In the genomic region with DNA sequence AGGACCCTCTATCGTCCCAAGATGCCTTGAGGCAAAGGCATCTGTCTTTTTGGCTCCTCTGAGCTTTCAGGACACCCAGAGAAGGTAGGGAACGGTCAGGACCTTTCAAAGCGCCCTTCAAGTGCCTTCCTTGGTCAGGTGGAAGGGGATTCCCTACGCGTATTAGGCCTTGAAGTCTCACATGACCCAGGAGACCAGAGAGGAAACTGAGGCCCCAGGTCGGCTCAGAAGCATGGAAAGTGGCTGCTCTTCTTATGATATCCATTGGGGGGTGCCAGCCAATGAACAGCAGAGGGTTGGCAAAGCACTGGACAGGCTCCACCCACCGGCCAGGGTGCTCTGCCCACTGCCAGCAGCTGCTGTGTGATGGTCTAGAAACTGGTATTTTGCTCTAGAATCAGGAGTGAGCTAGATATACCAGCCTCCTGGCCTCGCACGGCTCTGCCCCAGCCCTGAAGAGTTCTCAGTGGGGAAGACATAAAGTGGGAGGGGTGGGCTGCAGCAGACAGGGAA, we compare ENCODE assay signal across 21 mouse cellular contexts. TPM values are rescaled to one million over a fixed set of nuclear protein-coding genes. Genes with fewer than 3 reads are reported as not detected.
DNase-seq lines count a peak whose midpoint lies in the region; ATAC-seq and TF ChIP-seq lines count a peak whose summit lies in the region.
"Had no signal": no experiment of that assay in that cellular context is flagged by ENCODE, and none has a peak within 500 bp of the region (broad histone marks: within the 10 kb centered on the region; RNA-seq: fewer than 3 reads in every experiment).

No protein-coding gene starts in this region.

- H3K36me3 ChIP-seq in spleen, adult 2 months (ENCODE audit: control insufficient read depth, insufficient read depth, low read length): peaks cover 57% of the 10 kb centered on the region
- H3K36me3 ChIP-seq in CH12.LX (replicated peaks in 1 of 2; ENCODE audit: control insufficient read depth in 1 of 2, insufficient read depth in 1 of 2, low read length in 1 of 2): peaks cover 78 to 86% of the 10 kb centered on the region in 2 experiments
- H3K36me3 ChIP-seq in MEL (ENCODE audit: control insufficient read depth in 1 of 2, insufficient read depth in 2 of 2, low read length in 2 of 2): peaks cover 10 to 38% of the 10 kb centered on the region in 2 experiments; a peak in 3 of 4 replicates
- peaks cover 38% of the 10 kb centered on the region for H3K36me3 ChIP-seq in liver, embryonic 12.5 days
- H3K36me3 ChIP-seq in forebrain, embryonic 11.5 days (ENCODE audit: control insufficient read depth, insufficient read depth, low read length): no peaks in the 10 kb centered on the region
- H3K36me3 ChIP-seq: embryonic facial prominence, embryonic 12.5 days; forebrain, embryonic 12.5 days; heart, embryonic 15.5 days; hindbrain, embryonic 10.5 days; hindbrain, embryonic 15.5 days had no signal

- H3K4me3 ChIP-seq in spleen, adult 2 months (ENCODE audit: extremely low read depth, insufficient read depth, insufficient read length): no peak overlapping the region
- H3K4me3 ChIP-seq in CH12.LX (replicated peaks in 1 of 3; ENCODE audit: low read depth in 2 of 3, low read length in 2 of 3, poor library complexity in 1 of 3) (peak overlapping the region in 1 of 3 experiments; percentile 19), MEL (ENCODE audit: control insufficient read depth in 1 of 2, insufficient read depth in 1 of 2, low read depth in 2 of 2, low read length in 2 of 2) (no peak overlapping the region)
- H3K4me3 ChIP-seq in liver, embryonic 12.5 days: no peak overlapping the region
- no peak overlapping the region for H3K4me3 ChIP-seq in forebrain, embryonic 11.5 days (ENCODE audit: low read depth, low read length)
- H3K4me3 ChIP-seq: embryonic facial prominence, embryonic 12.5 days; forebrain, embryonic 12.5 days; heart, adult 2 months; heart, embryonic 15.5 days; hindbrain, embryonic 10.5 days; hindbrain, embryonic 15.5 days had no signal

- dilution Hi-C loops in CH12.LX (cut with MboI; ENCODE audit: extremely low pct_ligation_motif_present, extremely low pct_unique_long_range_greater_than_20kb, low sequenced_read_pairs): no loop called here

- H3K4me1 ChIP-seq in spleen, adult 2 months (ENCODE audit: control insufficient read depth, insufficient read depth, insufficient read length): peaks cover 57% of the 10 kb centered on the region; the same call in 1 of the 2 replicates
- H3K4me1 ChIP-seq in CH12.LX (ENCODE audit: control insufficient read depth in 1 of 2, insufficient read depth in 2 of 2) (peaks cover 70 to 82% of the 10 kb centered on the region in 2 experiments), MEL (ENCODE audit: control insufficient read depth in 1 of 2, insufficient read depth in 2 of 2, low read length in 2 of 2) (peaks cover 16 to 45% of the 10 kb centered on the region in 2 experiments)
- peaks cover 92% of the 10 kb centered on the region for H3K4me1 ChIP-seq in liver, embryonic 12.5 days
- no peaks in the 10 kb centered on the region for H3K4me1 ChIP-seq in forebrain, embryonic 11.5 days (replicated peaks; ENCODE audit: control insufficient read depth, insufficient read depth, low read length)
- H3K4me1 ChIP-seq: embryonic facial prominence, embryonic 12.5 days; forebrain, embryonic 12.5 days; hindbrain, embryonic 15.5 days had no signal

- no peaks in the 10 kb centered on the region for H3K27me3 ChIP-seq in spleen, adult 2 months (ENCODE audit: control insufficient read depth, insufficient read depth, low read length)
- no peaks in the 10 kb centered on the region for H3K27me3 ChIP-seq in CH12.LX (replicated peaks)
- H3K27me3 ChIP-seq in MEL (ENCODE audit: control insufficient read depth in 1 of 2, insufficient read depth in 2 of 2, low read length in 2 of 2): no peaks in the 10 kb centered on the region
- no peaks in the 10 kb centered on the region for H3K27me3 ChIP-seq in liver, embryonic 12.5 days (replicated peaks)
- no peaks in the 10 kb centered on the region for H3K27me3 ChIP-seq in forebrain, embryonic 11.5 days (ENCODE audit: control insufficient read depth, insufficient read depth, low read length)
- H3K27me3 ChIP-seq: embryonic facial prominence, embryonic 12.5 days; forebrain, embryonic 12.5 days; heart, embryonic 15.5 days; hindbrain, embryonic 15.5 days had no signal

- in situ Hi-C loops in CH12.LX (cut with MboI; ENCODE audit: low pct_ligation_motif_present, low pct_unique_long_range_greater_than_20kb, low sequenced_read_pairs): no loop called here

- DNase-seq in spleen, adult 2 months (ENCODE audit: low read depth in 1 of 2, low spot score in 2 of 2): no peak
- DNase-seq in spleen, adult 12 weeks (ENCODE audit: low spot score): no peak
- DNase-seq in CH12.LX (ENCODE audit: extremely low read depth) (no peak), MEL (ENCODE audit: low read depth, low spot score) (peak; percentile 26)
- no peak for DNase-seq in heart, adult 18-20 months
- no peak for DNase-seq in forebrain, embryonic 11.5 days (ENCODE audit: low spot score)
- DNase-seq: adrenal gland, postnatal 10 days; cerebellum, adult 11 months; cerebellum, adult 9-10 months; cerebellum, postnatal 25 days; gastrocnemius, postnatal 10 days; heart, adult 2 months had no signal

- TF ChIP-seq POLR2A in spleen, adult 2 months (IDR thresholded peaks at IDR 0.05; ENCODE audit: low read depth, low read length): no peak
- TF ChIP-seq POLR2A in CH12.LX (IDR thresholded peaks at IDR 0.05; ENCODE audit: low read depth, low read length) (no peak), MEL (IDR thresholded peaks at IDR 0.05; ENCODE audit: control insufficient read depth in 1 of 2, insufficient read depth in 1 of 2, low read depth in 1 of 2, low read length in 2 of 2, poor library complexity in 1 of 2) (no peak; a peak in 1 of 4 replicates)

- no peak for ATAC-seq in liver, embryonic 12.5 days
- no peak for ATAC-seq in forebrain, embryonic 11.5 days (replicated peaks; ENCODE audit: low FRiP score)
- ATAC-seq: forebrain, embryonic 16.5 days had no signal

- WGBS in spleen, adult 2 months: 72% methylated on average over 9 of the region's 9 CpGs
- WGBS in liver, embryonic 12.5 days (ENCODE audit: insufficient replicate concordance): 67% methylated on average over 9 of the region's 9 CpGs
- 74% methylated on average over 9 of the region's 9 CpGs for WGBS in forebrain, embryonic 11.5 days

- H3K4me2 ChIP-seq in CH12.LX (ENCODE audit: insufficient read depth, low read depth, poor library complexity, severe bottlenecking): no peak overlapping the region; the same call in 1 of the 2 replicates
- no peak overlapping the region for H3K4me2 ChIP-seq in liver, embryonic 12.5 days
- no peak overlapping the region for H3K4me2 ChIP-seq in forebrain, embryonic 11.5 days (ENCODE audit: low read depth, low read length, severe bottlenecking)
- H3K4me2 ChIP-seq: embryonic facial prominence, embryonic 12.5 days; forebrain, embryonic 12.5 days; heart, embryonic 11.5 days; heart, embryonic 15.5 days; hindbrain, embryonic 15.5 days had no signal

- H3K9me3 ChIP-seq in CH12.LX (replicated peaks; ENCODE audit: low read length) (no peaks in the 10 kb centered on the region), MEL (replicated peaks; ENCODE audit: insufficient read depth, low read length) (no peaks in the 10 kb centered on the region)
- no peaks in the 10 kb centered on the region for H3K9me3 ChIP-seq in liver, embryonic 12.5 days (replicated peaks)
- no peaks in the 10 kb centered on the region for H3K9me3 ChIP-seq in forebrain, embryonic 11.5 days (ENCODE audit: control insufficient read depth, low read length)
- H3K9me3 ChIP-seq: embryonic facial prominence, embryonic 12.5 days; forebrain, embryonic 12.5 days; heart, embryonic 15.5 days; hindbrain, embryonic 10.5 days; hindbrain, embryonic 15.5 days had no signal

- TF ChIP-seq RAD21 in CH12.LX (IDR thresholded peaks at IDR 0.05; ENCODE audit: low read depth, low read length): no peak
- TF ChIP-seq RAD21 in MEL (IDR thresholded peaks at IDR 0.05; ENCODE audit: low read depth, low read length): no peak

- H3K27ac ChIP-seq in spleen, adult 2 months (ENCODE audit: insufficient read depth, low read length): peak overlapping the region; percentile 28
- H3K27ac ChIP-seq in CH12.LX (ENCODE audit: insufficient read depth, low read depth) (peak overlapping the region; percentile 65), MEL (ENCODE audit: control insufficient read depth, low read depth, low read length) (no peak overlapping the region)
- peak overlapping the region; percentile 49 for H3K27ac ChIP-seq in liver, embryonic 12.5 days
- no peak overlapping the region for H3K27ac ChIP-seq in forebrain, embryonic 11.5 days (ENCODE audit: low read depth, low read length)
- H3K27ac ChIP-seq: embryonic facial prominence, embryonic 12.5 days; forebrain, embryonic 12.5 days; heart, adult 2 months; heart, embryonic 15.5 days; hindbrain, embryonic 10.5 days; hindbrain, embryonic 15.5 days had no signal

- no peak for TF ChIP-seq CTCF in spleen, adult 2 months (IDR thresholded peaks at IDR 0.05; ENCODE audit: extremely low read depth, insufficient read depth, insufficient read length, insufficient replicate concordance)
- TF ChIP-seq CTCF in CH12.LX (conservative IDR thresholded peaks at IDR 0.05 in 1 of 2, IDR thresholded peaks at IDR 0.05 in 1 of 2; ENCODE audit: low read depth in 2 of 2, low read length in 2 of 2) (peak in 1 of 2 experiments; percentile 15; a peak in 1 of 4 replicates), MEL (IDR thresholded peaks at IDR 0.05 in 2 of 3, conservative IDR thresholded peaks at IDR 0.05 in 1 of 3; ENCODE audit: control insufficient read depth in 1 of 3, insufficient read depth in 1 of 3, low read depth in 2 of 3, low read length in 3 of 3, poor library complexity in 1 of 3, severe bottlenecking in 1 of 3) (no peak)

- H3K9ac ChIP-seq in CH12.LX (ENCODE audit: insufficient read depth, low read depth): no peak overlapping the region
- H3K9ac ChIP-seq in MEL (ENCODE audit: control insufficient read depth, low read depth, low read length, poor library complexity, severe bottlenecking): no peak overlapping the region
- no peak overlapping the region for H3K9ac ChIP-seq in liver, embryonic 12.5 days
- no peak overlapping the region for H3K9ac ChIP-seq in forebrain, embryonic 11.5 days (ENCODE audit: low read length)
- H3K9ac ChIP-seq: embryonic facial prominence, embryonic 12.5 days; forebrain, embryonic 12.5 days; heart, embryonic 15.5 days; hindbrain, embryonic 15.5 days had no signal

- H3K79me2 ChIP-seq in CH12.LX (replicated peaks; ENCODE audit: control insufficient read depth, extremely low read depth, insufficient read depth, poor library complexity, severe bottlenecking) (peaks cover 50% of the 10 kb centered on the region), MEL (ENCODE audit: control insufficient read depth, insufficient read depth, low read length, poor library complexity) (peaks cover 18% of the 10 kb centered on the region)

- no peak for TF ChIP-seq EP300 in CH12.LX (IDR thresholded peaks at IDR 0.05; ENCODE audit: low read length)
- no peak for TF ChIP-seq EP300 in MEL (IDR thresholded peaks at IDR 0.05; ENCODE audit: low read depth in 1 of 2, low read length in 2 of 2)

RNA-seq across cellular contexts. Expression of a gene that starts 4.9 kb away (rescaled TPM):
- 1,941 and 2,027 TPM in 2 replicates for polyA plus RNA-seq in spleen, adult 2 months (2012; rRNA removed)
- 314 and 453 TPM in 2 replicates for total RNA-seq in CH12.LX (2012; rRNA removed)
- total RNA-seq in CH12.LX (2014; rRNA removed): 142 and 160 TPM in 2 replicates
- 883 and 942 TPM in 2 replicates for polyA plus RNA-seq in CH12.LX (2012; ENCODE audit: insufficient read length, low read depth)
- total RNA-seq in MEL (2012; rRNA removed): 257 and 268 TPM in 2 replicates
- 100 to 1,000 TPM; 772 to 881 TPM for polyA plus RNA-seq in MEL (2012; ENCODE audit: insufficient read depth in 1 of 2, insufficient read length in 2 of 2, low read depth in 1 of 2, low replicate concordance in 2 of 2, missing spikeins in 1 of 2)
- 87.7 and 90.9 TPM in 2 replicates for polyA plus RNA-seq in liver, embryonic 12.5 days (2016; fragmentation: Nextera tagmentation; extraction: Ambion mirVana)
- total RNA-seq in heart, adult 18-20 months (2021): 10 to 100 TPM in 1 of 2 experiments, 1 to 10 TPM in 1; 2.2 to 19.1 TPM
- polyA plus RNA-seq in forebrain, embryonic 11.5 days (2014; fragmentation: Nextera tagmentation; extraction: Ambion mirVana): 5.7 and 9.4 TPM in 2 replicates

RNA-seq across cellular contexts. Expression of a gene that starts 23.2 kb away (rescaled TPM):
- 0.26 TPM in 1 of 2 replicates, not detected in the other for polyA plus RNA-seq in spleen, adult 2 months (2012; rRNA removed)
- total RNA-seq in CH12.LX (2012; rRNA removed): not detected in 2 replicates
- not detected in 2 replicates for total RNA-seq in CH12.LX (2014; rRNA removed)
- polyA plus RNA-seq in CH12.LX (2012; ENCODE audit: insufficient read length, low read depth): 0.14 and 0.36 TPM in 2 replicates
- total RNA-seq in MEL (2012; rRNA removed): not detected in 2 replicates
- polyA plus RNA-seq in MEL (2012; ENCODE audit: insufficient read depth in 1 of 2, insufficient read length in 2 of 2, low read depth in 1 of 2, low replicate concordance in 2 of 2, missing spikeins in 1 of 2): not detected
- polyA plus RNA-seq in liver, embryonic 12.5 days (2016; fragmentation: Nextera tagmentation; extraction: Ambion mirVana): 0.02 TPM in 1 of 2 replicates, not detected in the other
- not detected for total RNA-seq in heart, adult 18-20 months (2021)
- 0.09 TPM in 1 of 2 replicates, not detected in the other for polyA plus RNA-seq in forebrain, embryonic 11.5 days (2014; fragmentation: Nextera tagmentation; extraction: Ambion mirVana)
- total RNA-seq: heart, adult 2 months; heart, postnatal 25 days had no signal
- polyA plus RNA-seq: embryonic facial prominence, embryonic 12.5 days; heart, adult 2 months had no signal

RNA-seq across cellular contexts. Expression of a gene that starts 29.2 kb away (rescaled TPM):
- polyA plus RNA-seq in spleen, adult 2 months (2012; rRNA removed): 136 and 148 TPM in 2 replicates
- total RNA-seq in CH12.LX (2012; rRNA removed) (42.2 and 51.9 TPM in 2 replicates), CH12.LX (2014; rRNA removed) (38.6 and 39.2 TPM in 2 replicates), MEL (2012; rRNA removed) (8.7 and 9.2 TPM in 2 replicates)
- polyA plus RNA-seq in CH12.LX (2012; ENCODE audit: insufficient read length, low read depth) (75.3 and 80.5 TPM in 2 replicates), MEL (2012; ENCODE audit: insufficient read depth in 1 of 2, insufficient read length in 2 of 2, low read depth in 1 of 2, low replicate concordance in 2 of 2, missing spikeins in 1 of 2) (10 to 100 TPM in 1 of 2 experiments, not detected in 1; 23.5 TPM)
- polyA plus RNA-seq in liver, embryonic 12.5 days (2016; fragmentation: Nextera tagmentation; extraction: Ambion mirVana): 15.2 and 15.3 TPM in 2 replicates
- 1 to 10 TPM; 3.8 to 6.3 TPM for total RNA-seq in heart, adult 18-20 months (2021)
- polyA plus RNA-seq in forebrain, embryonic 11.5 days (2014; fragmentation: Nextera tagmentation; extraction: Ambion mirVana): 1.9 and 2.0 TPM in 2 replicates

RNA-seq across cellular contexts. Expression of a gene that starts 36.4 kb away (rescaled TPM):
- polyA plus RNA-seq in spleen, adult 2 months (2012; rRNA removed): 22.9 and 23.6 TPM in 2 replicates
- total RNA-seq in CH12.LX (2012; rRNA removed) (4.1 and 6.3 TPM in 2 replicates), CH12.LX (2014; rRNA removed) (5.0 and 5.7 TPM in 2 replicates), MEL (2012; rRNA removed) (0.15 and 0.20 TPM in 2 replicates)
- polyA plus RNA-seq in CH12.LX (2012; ENCODE audit: insufficient read length, low read depth) (27.7 and 28.1 TPM in 2 replicates), MEL (2012; ENCODE audit: insufficient read depth in 1 of 2, insufficient read length in 2 of 2, low read depth in 1 of 2, low replicate concordance in 2 of 2, missing spikeins in 1 of 2) (1 to 10 TPM in 1 of 2 experiments, not detected in 1; 1.3 TPM)
- polyA plus RNA-seq in liver, embryonic 12.5 days (2016; fragmentation: Nextera tagmentation; extraction: Ambion mirVana): 5.2 and 5.6 TPM in 2 replicates
- total RNA-seq in heart, adult 18-20 months (2021): 1 to 10 TPM; 7.8 to 7.9 TPM
- polyA plus RNA-seq in forebrain, embryonic 11.5 days (2014; fragmentation: Nextera tagmentation; extraction: Ambion mirVana): 10.0 and 12.1 TPM in 2 replicates

Comparison
In these comparisons a context has a peak if more than half of its experiments do, and no peak if none do; other contexts are left out.
1. H3K27ac ChIP-seq: peak in spleen, adult 2 months (single experiment), CH12.LX (single experiment) and liver, embryonic 12.5 days (single experiment); none in MEL (single experiment) and forebrain, embryonic 11.5 days (single experiment).